Mouse (Mus musculus): Measurements from ENCODE around the gene Bicral. TPM values are rescaled to one million over a fixed set of nuclear protein-coding genes. Genes with fewer than 3 reads are reported as not detected.

Gene Bicral
- total and polyA plus RNA-seq, 3 experiments, result 3.0 to 7.4 (median 5.9) TPM

GRCm38 (mm10) chr17:46880322-46880721, 22.0 kb upstream of the Bicral start:
- dilution Hi-C loops (cut with MboI; ENCODE audit: extremely low pct_ligation_motif_present, extremely low pct_unique_long_range_greater_than_20kb, low sequenced_read_pairs), result no loop called here
- in situ Hi-C loops (cut with MboI; ENCODE audit: low pct_ligation_motif_present, low pct_unique_long_range_greater_than_20kb, low sequenced_read_pairs), result loop anchor here (10.0 kb wide), 1 partner anchor 96 kb away; the partner anchor contains the start of gene Rpl7l1
- Histone ChIP-seq H3K9ac (ENCODE audit: insufficient read depth, low read depth) (no peak overlapping the region; the same call in 1 of the 2 replicates), H3K4me1 (ENCODE audit: control insufficient read depth in 1 of 2, insufficient read depth in 2 of 2) (peaks cover 11 to 22% of the 10 kb centered on the region in 2 experiments), H3K36me3 (replicated peaks in 1 of 2; ENCODE audit: control insufficient read depth in 1 of 2, insufficient read depth in 1 of 2, low read length in 1 of 2) (peaks cover 0 to 31% of the 10 kb centered on the region in 2 experiments), H3K79me2 (replicated peaks; ENCODE audit: control insufficient read depth, extremely low read depth, insufficient read depth, poor library complexity, severe bottlenecking) (no peaks in the 10 kb centered on the region), H3K4me2 (ENCODE audit: insufficient read depth, low read depth, poor library complexity, severe bottlenecking) (peak overlapping the region; percentile 23; the same call in 1 of the 2 replicates), H3K27ac (ENCODE audit: insufficient read depth, low read depth) (no peak overlapping the region), H3K27me3 (replicated peaks) (no peaks in the 10 kb centered on the region), H3K9me3 (replicated peaks; ENCODE audit: low read length) (no peaks in the 10 kb centered on the region), H3K4me3 (replicated peaks in 1 of 3; ENCODE audit: low read depth in 2 of 3, low read length in 2 of 3, poor library complexity in 1 of 3) (no peak overlapping the region)
- no peak for DNase-seq (ENCODE audit: extremely low read depth)
- TF ChIP-seq HCFC1 (IDR thresholded peaks at IDR 0.05; ENCODE audit: low read depth, low read length) (no peak), PAX5 (IDR thresholded peaks at IDR 0.05; ENCODE audit: low read length) (no peak), UBTF (IDR thresholded peaks at IDR 0.05; ENCODE audit: low read depth, low read length) (no peak), ETS1 (conservative IDR thresholded peaks at IDR 0.05; ENCODE audit: low read depth, low read length) (no peak), E2F4 (IDR thresholded peaks at IDR 0.05; ENCODE audit: insufficient replicate concordance, low read depth, low read length) (no peak), CTCF (conservative IDR thresholded peaks at IDR 0.05 in 1 of 2, IDR thresholded peaks at IDR 0.05 in 1 of 2; ENCODE audit: low read depth in 2 of 2, low read length in 2 of 2) (no peak), SMC3 (IDR thresholded peaks at IDR 0.05; ENCODE audit: low read depth, low read length) (no peak)

- in situ Hi-C loops (cut with MboI; ENCODE audit: low pct_ligation_motif_present, low pct_unique_long_range_greater_than_20kb, low sequenced_read_pairs) (loop anchor here (10.0 kb wide), 1 partner anchor 95 kb away; the partner anchor contains the start of gene Rpl7l1), dilution Hi-C loops (cut with MboI; ENCODE audit: extremely low pct_ligation_motif_present, extremely low pct_unique_long_range_greater_than_20kb, low sequenced_read_pairs) (no loop called here)
- Histone ChIP-seq H3K9me3 (replicated peaks; ENCODE audit: low read length) (no peaks in the 10 kb centered on the region), H3K36me3 (replicated peaks in 1 of 2; ENCODE audit: control insufficient read depth in 1 of 2, insufficient read depth in 1 of 2, low read length in 1 of 2) (peaks cover 0 to 32% of the 10 kb centered on the region in 2 experiments), H3K4me2 (ENCODE audit: insufficient read depth, low read depth, poor library complexity, severe bottlenecking) (peak overlapping the region; percentile 23; the same call in 1 of the 2 replicates), H3K4me1 (ENCODE audit: control insufficient read depth in 1 of 2, insufficient read depth in 2 of 2) (peaks cover 11 to 22% of the 10 kb centered on the region in 2 experiments), H3K9ac (ENCODE audit: insufficient read depth, low read depth) (no peak overlapping the region; the same call in 1 of the 2 replicates), H3K4me3 (replicated peaks in 1 of 3; ENCODE audit: low read depth in 2 of 3, low read length in 2 of 3, poor library complexity in 1 of 3) (no peak overlapping the region), H3K27ac (ENCODE audit: insufficient read depth, low read depth) (no peak overlapping the region), H3K27me3 (replicated peaks) (no peaks in the 10 kb centered on the region), H3K79me2 (replicated peaks; ENCODE audit: control insufficient read depth, extremely low read depth, insufficient read depth, poor library complexity, severe bottlenecking) (no peaks in the 10 kb centered on the region)
- peak; percentile 63 for DNase-seq (ENCODE audit: extremely low read depth)
- TF ChIP-seq CTCF (conservative IDR thresholded peaks at IDR 0.05 in 1 of 2, IDR thresholded peaks at IDR 0.05 in 1 of 2; ENCODE audit: low read depth in 2 of 2, low read length in 2 of 2), result no peak
- TF ChIP-seq JUND (conservative IDR thresholded peaks at IDR 0.05; ENCODE audit: low read depth, low read length), result peak; percentile 48
- 0 out of 2 replicates have a peak, but pooled peaks have one; percentile 13 for TF ChIP-seq MAZ (IDR thresholded peaks at IDR 0.05; ENCODE audit: low read depth, low read length)
- TF ChIP-seq MAX (IDR thresholded peaks at IDR 0.05; ENCODE audit: low read length), result 0 out of 2 replicates have a peak, but pooled peaks have one; percentile 25
- TF ChIP-seq EP300 (IDR thresholded peaks at IDR 0.05; ENCODE audit: low read length), result peak; percentile 57; the same call in 1 of the 2 replicates
- TF ChIP-seq MEF2A (IDR thresholded peaks at IDR 0.05; ENCODE audit: borderline replicate concordance, low read depth, low read length), result 0 out of 2 replicates have a peak, but pooled peaks have one; percentile 19
- TF ChIP-seq PAX5 (IDR thresholded peaks at IDR 0.05; ENCODE audit: low read length), result no peak
- no peak for TF ChIP-seq MXI1 (IDR thresholded peaks at IDR 0.05; ENCODE audit: low read depth, low read length)
- peak; percentile 46; the same call in 1 of the 2 replicates for TF ChIP-seq SIN3A (IDR thresholded peaks at IDR 0.05; ENCODE audit: low read length)
- no peak for TF ChIP-seq E2F4 (IDR thresholded peaks at IDR 0.05; ENCODE audit: insufficient replicate concordance, low read depth, low read length)
- TF ChIP-seq ZNF384 (IDR thresholded peaks at IDR 0.05; ENCODE audit: low read depth, low read length), result no peak
- TF ChIP-seq ETS1 (conservative IDR thresholded peaks at IDR 0.05; ENCODE audit: low read depth, low read length), result peak; percentile 80
- TF ChIP-seq POLR2AphosphoS2 (IDR thresholded peaks at IDR 0.05; ENCODE audit: low read depth, low read length), result no peak
- no peak for TF ChIP-seq TBP (conservative IDR thresholded peaks at IDR 0.05; ENCODE audit: low read depth, low read length)
- peak; percentile 79; the same call in 1 of the 2 replicates for TF ChIP-seq IRF4 (IDR thresholded peaks at IDR 0.05; ENCODE audit: low read depth, low read length)
- peak; percentile 97 for TF ChIP-seq BHLHE40 (IDR thresholded peaks at IDR 0.05; ENCODE audit: low read depth, low read length)
- TF ChIP-seq JUN (IDR thresholded peaks at IDR 0.05; ENCODE audit: insufficient read depth, low read depth, low read length), result peak; percentile 4; the same call in 1 of the 2 replicates
- TF ChIP-seq NRF1 (IDR thresholded peaks at IDR 0.05; ENCODE audit: low read depth, low read length), result no peak
- TF ChIP-seq NELFE (IDR thresholded peaks at IDR 0.05; ENCODE audit: low read depth, low read length), result no peak
Measured at GRCm38 (mm10) chr17:46879841-46880311, 21.6 kb upstream of the Bicral start.
